Mouse (Mus musculus): Measurements from ENCODE around the gene Cdkal1.

DNA sequence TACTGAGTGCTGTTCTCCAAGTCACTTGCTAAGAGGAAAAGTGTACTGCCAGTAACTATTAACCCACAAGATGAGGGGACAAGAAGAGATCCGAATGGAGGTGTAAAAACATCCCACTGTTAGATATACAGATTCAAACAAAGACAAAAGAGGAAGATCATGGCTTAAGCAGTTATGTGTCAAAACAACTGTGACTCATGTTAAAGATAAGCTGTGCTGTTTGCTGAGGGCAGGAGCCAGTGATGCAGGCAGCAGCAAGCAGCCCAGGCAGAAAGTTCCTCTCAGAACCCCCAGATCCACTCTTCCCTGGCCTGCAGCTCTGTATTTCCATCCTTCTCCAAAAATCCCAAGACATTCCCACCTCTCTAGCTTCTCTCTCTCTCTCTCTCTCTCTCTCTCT, 230.5 kb downstream of the Cdkal1 start:
- no peak for TF ChIP-seq CTCF (IDR thresholded peaks at IDR 0.05; ENCODE audit: low read depth)
- TF ChIP-seq EP300 (IDR thresholded peaks at IDR 0.05; ENCODE audit: low read depth): no peak

All from liver, postnatal 0 days (tissue).